Mouse (Mus musculus) lung, postnatal 0 days (tissue): ENCODE measurements around the gene Tns3. TPM values are rescaled to one million over a fixed set of nuclear protein-coding genes. Genes with fewer than 3 reads are reported as not detected.
A peak's percentile ranks its signal among the peaks of the same experiment; 100 is the strongest.

ENCODE experiments used
- ATAC-seq: fragments of 200-750 bp; cut with Nextera tagmentation; 2 replicates; pipeline ENCODE4 v1.8.0; 2017; ENCODE audit warnings: moderate library complexity
- DNase-seq: peaks from one replicate; pipeline ENCODE4 v3.0.0-alpha.2; 2016; ENCODE audit warnings: low spot score
- H3K27ac ChIP-seq: fragments of 300-500 bp; sonication (generic); 2 replicates; pipeline ENCODE4 v1.5.1; 2014; ENCODE audit warnings: antibody characterized with exemption, mild to moderate bottlenecking, low read length, mixed read lengths
- H3K27me3 ChIP-seq: fragments of 300-500 bp; sonication (generic); replicated peaks from 2 replicates; pipeline ENCODE4 v1.6.1; 2014; ENCODE audit warnings: low read length, mixed read lengths; ENCODE audit not compliant: insufficient read depth
- H3K36me3 ChIP-seq: fragments of 300-500 bp; sonication (generic); 2 replicates; pipeline ENCODE4 v1.6.1; 2014; ENCODE audit warnings: low read length, mixed read lengths; ENCODE audit not compliant: insufficient read depth
- H3K4me1 ChIP-seq: fragments of 300-500 bp; sonication (generic); 2 replicates; pipeline ENCODE4 v1.6.1; 2014; ENCODE audit warnings: antibody characterized with exemption, low read depth, low read length, mixed read lengths; ENCODE audit not compliant: insufficient read depth
- H3K4me2 ChIP-seq: fragments of 300-500 bp; sonication (generic); replicated peaks from 2 replicates; pipeline ENCODE4 v1.6.1; 2014; ENCODE audit warnings: low read depth, mild to moderate bottlenecking, low read length, moderate library complexity, mixed read lengths
- H3K4me3 ChIP-seq: fragments of 300-500 bp; sonication (generic); 2 replicates; pipeline ENCODE4 v1.5.1; 2014; ENCODE audit warnings: low read depth, low read length
- H3K9ac ChIP-seq: fragments of 300-500 bp; sonication (generic); replicated peaks from 2 replicates; pipeline ENCODE4 v1.6.1; 2014; ENCODE audit warnings: low read depth, mild to moderate bottlenecking
- H3K9me3 ChIP-seq: fragments of 300-500 bp; sonication (generic); 2 replicates; pipeline ENCODE4 v1.6.1; 2016; ENCODE audit warnings: low read length, mixed read lengths
- CTCF ChIP-seq: IDR thresholded peaks from 2 replicates; pipeline ENCODE4 v1.5.1; 2016; ENCODE audit warnings: antibody characterized with exemption, mild to moderate bottlenecking
- EP300 ChIP-seq: IDR thresholded peaks from 2 replicates; pipeline ENCODE4 v1.6.1; 2016; ENCODE audit warnings: antibody characterized with exemption, mild to moderate bottlenecking, control low read depth
- WGBS: fragments of 180-500 bp; shearing (Covaris S2); extraction: QIAGEN DNeasy Blood & Tissue Kit; methylation state at CpG from one replicate; pipeline ENCODE4 v1.1.7; 2014; 5-methylcytosine and 5-hydroxymethylcytosine counted together
- polyA plus RNA-seq: library from polyadenylated mRNA; unstranded; fragments of >200 nt; fragmentation: Nextera tagmentation; extraction: Ambion mirVana; gene quantifications from 2 replicates; pipeline ENCODE4 v1.2.1, GENCODE M21; 2015

Tns3 gene
- polyA plus RNA-seq, 1 experiment from 2014 or later, result 34.9 TPM

- peak overlapping the region; percentile 94 for H3K27ac ChIP-seq
- H3K27me3 ChIP-seq, result no peaks in the 10 kb centered on the region
- H3K9ac ChIP-seq, result peak overlapping the region; percentile 89
- ATAC-seq, result peak; percentile 39
- peak overlapping the region; percentile 90 for H3K4me3 ChIP-seq
- H3K36me3 ChIP-seq, result no peaks in the 10 kb centered on the region
- H3K4me2 ChIP-seq, result peak overlapping the region; percentile 90
- H3K9me3 ChIP-seq, result no peaks in the 10 kb centered on the region
- no peak for TF ChIP-seq EP300
- TF ChIP-seq CTCF, result no peak
- peaks cover 16% of the 10 kb centered on the region for H3K4me1 ChIP-seq
- WGBS, result 25% methylated on average over 4 of the region's 4 CpGs
- DNase-seq, result peak; percentile 55
Observed at GRCm38 (mm10) chr11:8662706-8663429, 1.5 kb downstream of the Tns3 start.

GRCm38 (mm10) chr11:8660951-8661350 is 3.4 kb downstream of the Tns3 start:
- ATAC-seq (no peak), DNase-seq (no peak)
- H3K4me3 ChIP-seq, result no peak overlapping the region
- no peaks in the 10 kb centered on the region for H3K9me3 ChIP-seq
- H3K27ac ChIP-seq, result no peak overlapping the region
- H3K4me1 ChIP-seq, result peaks cover 23% of the 10 kb centered on the region
- H3K27me3 ChIP-seq, result no peaks in the 10 kb centered on the region
- no peak overlapping the region; the same call in 1 of the 2 replicates for H3K4me2 ChIP-seq
- 70% methylated on average over 4 of the region's 4 CpGs for WGBS
- TF ChIP-seq EP300 (no peak), CTCF (no peak)
- no peaks in the 10 kb centered on the region for H3K36me3 ChIP-seq
- H3K9ac ChIP-seq, result no peak overlapping the region

GRCm38 (mm10) chr11:8659851-8660250 is 4.5 kb downstream of the Tns3 start:
- Histone ChIP-seq H3K4me2 (peak overlapping the region; percentile 30), H3K4me1 (peaks cover 23% of the 10 kb centered on the region), H3K9me3 (no peaks in the 10 kb centered on the region), H3K27ac (no peak overlapping the region), H3K27me3 (no peaks in the 10 kb centered on the region), H3K9ac (no peak overlapping the region), H3K36me3 (no peaks in the 10 kb centered on the region), H3K4me3 (no peak overlapping the region)
- ATAC-seq, result 0 out of 2 replicates have a peak, but pooled peaks have one; percentile 9
- DNase-seq, result no peak
- WGBS, result 28% methylated on average over 9 of the region's 9 CpGs
- TF ChIP-seq CTCF (no peak), EP300 (no peak)

GRCm38 (mm10) chr11:8659061-8659460 is 5.3 kb downstream of the Tns3 start:
- Histone ChIP-seq H3K36me3 (no peaks in the 10 kb centered on the region), H3K9ac (no peak overlapping the region), H3K27ac (no peak overlapping the region), H3K4me2 (no peak overlapping the region), H3K4me3 (no peak overlapping the region), H3K9me3 (no peaks in the 10 kb centered on the region), H3K4me1 (peaks cover 29% of the 10 kb centered on the region), H3K27me3 (no peaks in the 10 kb centered on the region)
- TF ChIP-seq EP300 (no peak), CTCF (no peak)
- no peak for ATAC-seq
- 59% methylated on average over 6 of the region's 6 CpGs for WGBS
- DNase-seq, result no peak

- no peak for TF ChIP-seq CTCF
- no peak for TF ChIP-seq EP300
- Histone ChIP-seq H3K9me3 (no peaks in the 10 kb centered on the region), H3K4me2 (no peak overlapping the region), H3K4me1 (peaks cover 26% of the 10 kb centered on the region; the same call in 1 of the 2 replicates), H3K27me3 (no peaks in the 10 kb centered on the region), H3K4me3 (no peak overlapping the region), H3K27ac (no peak overlapping the region), H3K36me3 (no peaks in the 10 kb centered on the region), H3K9ac (no peak overlapping the region)
- ATAC-seq (no peak), DNase-seq (no peak)
- WGBS, result 82% methylated on average over 8 of the region's 8 CpGs
Observed at GRCm38 (mm10) chr11:8657493-8657892, 6.8 kb downstream of the Tns3 start.

GRCm38 (mm10) chr11:8656448-8657393 is 7.6 kb downstream of the Tns3 start:
- Histone ChIP-seq H3K4me1 (peaks cover 26% of the 10 kb centered on the region; the same call in 1 of the 2 replicates), H3K27me3 (no peaks in the 10 kb centered on the region), H3K4me2 (no peak overlapping the region), H3K9me3 (no peaks in the 10 kb centered on the region), H3K4me3 (no peak overlapping the region), H3K9ac (no peak overlapping the region), H3K36me3 (no peaks in the 10 kb centered on the region), H3K27ac (no peak overlapping the region)
- no peak for DNase-seq
- no peak for TF ChIP-seq EP300
- TF ChIP-seq CTCF, result no peak
- WGBS, result 56% methylated on average over 12 of the region's 12 CpGs
- no peak for ATAC-seq
